Mouse (Mus musculus) kidney, adult 2 months (tissue): ENCODE measurements at regions not wholly inside any gene's neighbourhood (a gene's known extent, or its start where the extent isn't known, plus 50 kb on each side); places are given as distances from the start of the nearest gene placed in this dataset.

ENCODE experiments used
- CTCF ChIP-seq: fragments of 200-500 bp; conservative IDR thresholded peaks from 2 replicates; pipeline ENCODE4 v1.5.1; 2011; ENCODE audit warnings: low read depth, mild to moderate bottlenecking, control low read depth, low read length, moderate library complexity, mixed read lengths; ENCODE audit not compliant: insufficient read depth, insufficient read length
- POLR2A ChIP-seq: fragments of 200-500 bp; IDR thresholded peaks from one replicate; pipeline ENCODE4 v1.6.1; 2011; ENCODE audit warnings: low read depth, low read length, control low read depth

DNA sequence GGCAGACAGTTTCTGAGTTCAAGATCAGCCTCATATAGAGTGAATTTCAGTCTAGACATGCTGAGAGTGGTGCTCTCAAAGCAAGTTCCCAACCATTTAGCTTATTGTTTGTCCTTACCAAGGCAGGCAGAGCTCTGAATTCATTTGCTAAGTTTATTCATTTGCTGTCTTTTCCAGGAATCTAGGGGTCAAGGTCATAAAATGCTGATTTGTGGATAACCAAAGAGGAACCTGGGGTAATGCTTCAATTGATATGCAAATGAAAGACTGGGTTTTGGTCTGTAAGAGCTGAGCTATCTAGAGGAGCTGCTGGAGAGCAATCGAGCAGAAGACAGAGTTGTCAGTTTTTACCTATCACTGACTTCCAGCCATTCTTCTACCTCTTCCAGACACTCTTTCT lies 832.8 kb downstream of the Ryr2 start:
- TF ChIP-seq CTCF, result no peak
- TF ChIP-seq POLR2A, result no peak
